Mouse (Mus musculus) embryonic facial prominence, embryonic 14.5 days (tissue): ENCODE measurements at regions not wholly inside any gene's neighbourhood (a gene's known extent, or its start where the extent isn't known, plus 50 kb on each side); places are given as distances from the start of the nearest gene placed in this dataset.

Experiments used
- ATAC-seq: fragments of 200-750 bp; cut with Nextera tagmentation; 2 replicates; pipeline ENCODE4 v1.8.0; 2017; ENCODE audit warnings: low read depth, moderate number of reproducible peaks, moderate TSS enrichment
- DNase-seq: peaks from one replicate; pipeline ENCODE4 v3.0.0-alpha.2; 2015; ENCODE audit warnings: low spot score
- H3K27ac ChIP-seq: fragments of 300-500 bp; sonication (generic); replicated peaks from 2 replicates; pipeline ENCODE4 v1.5.1; 2014; ENCODE audit warnings: low read depth, mild to moderate bottlenecking, low read length, moderate library complexity
- H3K27me3 ChIP-seq: fragments of 300-500 bp; sonication (generic); replicated peaks from 2 replicates; pipeline ENCODE4 v1.6.1; 2014; ENCODE audit warnings: low read length; ENCODE audit not compliant: control insufficient read depth, insufficient read depth
- H3K36me3 ChIP-seq: fragments of 300-500 bp; sonication (generic); 2 replicates; pipeline ENCODE4 v1.6.1; 2014; ENCODE audit warnings: low read length, mixed read lengths; ENCODE audit not compliant: control insufficient read depth, insufficient read depth
- H3K4me1 ChIP-seq: fragments of 300-500 bp; sonication (generic); 2 replicates; pipeline ENCODE4 v1.6.1; 2014; ENCODE audit warnings: antibody characterized with exemption, low read length; ENCODE audit not compliant: control insufficient read depth, insufficient read depth
- H3K4me2 ChIP-seq: fragments of 300-500 bp; sonication (generic); 2 replicates; pipeline ENCODE4 v1.6.1; 2014; ENCODE audit warnings: low read depth, mild to moderate bottlenecking, low read length, moderate library complexity, mixed read lengths
- H3K4me3 ChIP-seq: fragments of 300-500 bp; sonication (generic); 2 replicates; pipeline ENCODE4 v1.5.1; 2014; ENCODE audit warnings: low read depth, mild to moderate bottlenecking, low read length
- H3K9ac ChIP-seq: fragments of 300-500 bp; sonication (generic); 2 replicates; pipeline ENCODE4 v1.6.1; 2014; ENCODE audit warnings: low read depth, mild to moderate bottlenecking, low read length, moderate library complexity, mixed read lengths
- H3K9me3 ChIP-seq: fragments of 300-500 bp; sonication (generic); 2 replicates; pipeline ENCODE4 v1.6.1; 2016; ENCODE audit warnings: low read length; ENCODE audit not compliant: control insufficient read depth
- WGBS: fragments of 180-500 bp; shearing (Covaris S2); extraction: QIAGEN DNeasy Blood & Tissue Kit; methylation state at CpG from one replicate; pipeline ENCODE4 v1.1.7; 2014; 5-methylcytosine and 5-hydroxymethylcytosine counted together

- no peak overlapping the region for H3K4me3 ChIP-seq
- H3K27ac ChIP-seq: no peak overlapping the region; the same call in 1 of the 2 replicates
- ATAC-seq: no peak
- no peaks in the 10 kb centered on the region for H3K9me3 ChIP-seq
- DNase-seq: peak; percentile 29
- no peaks in the 10 kb centered on the region for H3K36me3 ChIP-seq
- WGBS: 56% methylated on average over 8 of the region's 8 CpGs
- no peaks in the 10 kb centered on the region for H3K4me1 ChIP-seq
- no peak overlapping the region for H3K9ac ChIP-seq
- no peak overlapping the region for H3K4me2 ChIP-seq
- H3K27me3 ChIP-seq: no peaks in the 10 kb centered on the region
Measured at GRCm38 (mm10) chr9:88091781-88092527, 235.0 kb upstream of the Nt5e start.

GRCm38 (mm10) chr9:88092561-88092960, 234.4 kb upstream of the Nt5e start:
- WGBS: 67% methylated on average over 4 of the region's 4 CpGs
- no peak overlapping the region for H3K9ac ChIP-seq
- no peaks in the 10 kb centered on the region for H3K4me1 ChIP-seq
- no peaks in the 10 kb centered on the region for H3K36me3 ChIP-seq
- no peak overlapping the region for H3K4me2 ChIP-seq
- H3K9me3 ChIP-seq: no peaks in the 10 kb centered on the region
- DNase-seq: no peak
- H3K27ac ChIP-seq: no peak overlapping the region
- H3K27me3 ChIP-seq: no peaks in the 10 kb centered on the region
- H3K4me3 ChIP-seq: no peak overlapping the region
- ATAC-seq: no peak

DNA sequence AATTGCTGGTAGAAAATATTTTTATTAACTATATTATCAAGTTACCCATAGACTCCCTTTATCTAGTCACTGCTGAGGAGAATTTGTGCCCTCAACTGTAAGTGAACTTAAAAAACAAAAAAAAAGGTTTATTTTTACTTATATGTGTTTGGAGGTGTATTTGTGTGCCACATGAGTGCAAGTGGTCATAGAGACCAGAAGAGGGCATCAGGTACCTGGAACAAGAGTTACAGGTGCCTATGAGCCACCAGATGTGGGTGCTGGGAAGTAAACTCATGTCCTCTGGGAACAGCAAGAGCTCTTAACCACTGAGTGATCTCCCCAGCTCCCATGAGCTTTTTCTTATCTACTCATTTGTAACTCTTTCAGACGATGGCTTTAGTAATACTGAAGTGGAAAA, 213.9 kb upstream of the Nt5e start:
- Histone ChIP-seq H3K4me1 (no peaks in the 10 kb centered on the region), H3K4me2 (no peak overlapping the region), H3K36me3 (no peaks in the 10 kb centered on the region), H3K9me3 (no peaks in the 10 kb centered on the region), H3K4me3 (no peak overlapping the region), H3K27me3 (no peaks in the 10 kb centered on the region), H3K27ac (no peak overlapping the region), H3K9ac (no peak overlapping the region)
- ATAC-seq (no peak), DNase-seq (no peak)
- 33% methylated on average over 1 of the region's 1 CpGs for WGBS

DNA sequence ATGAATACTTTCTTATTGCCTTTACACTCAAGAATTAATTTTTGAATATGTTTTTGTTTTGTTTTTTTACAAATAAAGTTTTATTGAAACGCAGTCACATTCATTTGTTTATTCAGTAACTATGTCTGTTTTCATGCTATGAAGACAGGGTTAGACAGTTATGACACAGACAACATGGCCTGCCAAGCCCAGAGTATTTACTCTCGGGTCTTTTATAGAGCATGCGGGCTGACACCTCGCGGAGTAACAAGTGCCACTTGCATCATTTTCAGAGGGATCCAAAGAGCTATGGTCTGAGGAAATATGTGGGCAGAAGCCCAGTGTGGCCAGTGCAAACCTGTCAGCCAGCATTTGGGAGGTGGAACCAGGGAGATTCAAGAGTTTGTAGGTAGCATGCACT, 206.5 kb upstream of the Nt5e start:
- H3K27ac ChIP-seq: no peak overlapping the region
- H3K4me3 ChIP-seq: no peak overlapping the region
- 90% methylated on average over 5 of the region's 5 CpGs for WGBS
- no peaks in the 10 kb centered on the region for H3K9me3 ChIP-seq
- DNase-seq: no peak
- no peak overlapping the region for H3K9ac ChIP-seq
- H3K4me1 ChIP-seq: peaks cover 5% of the 10 kb centered on the region; the same call in 1 of the 2 replicates
- ATAC-seq: no peak
- H3K27me3 ChIP-seq: no peaks in the 10 kb centered on the region
- H3K36me3 ChIP-seq: no peaks in the 10 kb centered on the region
- H3K4me2 ChIP-seq: no peak overlapping the region

DNA sequence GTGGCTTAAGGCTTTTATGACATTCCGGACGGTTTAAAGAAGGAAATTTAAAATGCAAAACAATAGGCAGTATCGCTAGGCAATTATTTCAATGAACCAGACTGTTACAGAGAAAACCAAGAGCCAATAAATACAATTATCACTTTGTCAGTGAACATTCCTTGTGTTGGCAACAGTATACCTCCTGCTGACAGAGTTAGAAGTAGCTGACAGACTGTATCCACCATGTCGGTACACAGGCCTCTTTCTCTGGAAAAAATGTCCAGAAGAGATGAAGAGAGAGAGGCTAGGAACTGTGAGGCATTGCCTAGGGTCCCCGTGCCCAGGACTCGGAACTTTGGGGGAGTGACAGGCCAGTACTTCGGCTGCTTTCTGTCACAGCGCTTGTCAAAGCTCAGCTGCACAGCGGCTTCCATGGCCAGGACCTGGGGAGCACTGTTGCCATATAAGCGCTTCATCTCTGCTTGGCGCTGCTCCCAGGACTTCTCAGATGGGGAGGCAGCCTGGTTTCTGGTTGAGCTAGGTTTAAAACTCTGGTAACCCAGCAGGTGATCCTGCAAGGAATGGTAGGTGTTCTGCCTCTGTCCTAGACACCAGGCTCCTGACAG, 205.9 kb upstream of the Nt5e start:
- H3K4me2 ChIP-seq: no peak overlapping the region
- no peaks in the 10 kb centered on the region for H3K36me3 ChIP-seq
- H3K27ac ChIP-seq: no peak overlapping the region
- H3K4me3 ChIP-seq: no peak overlapping the region
- H3K9me3 ChIP-seq: no peaks in the 10 kb centered on the region
- no peak overlapping the region for H3K9ac ChIP-seq
- DNase-seq: no peak
- ATAC-seq: no peak
- 74% methylated on average over 11 of the region's 11 CpGs for WGBS
- no peaks in the 10 kb centered on the region for H3K27me3 ChIP-seq
- H3K4me1 ChIP-seq: peaks cover 5% of the 10 kb centered on the region; the same call in 1 of the 2 replicates

DNA sequence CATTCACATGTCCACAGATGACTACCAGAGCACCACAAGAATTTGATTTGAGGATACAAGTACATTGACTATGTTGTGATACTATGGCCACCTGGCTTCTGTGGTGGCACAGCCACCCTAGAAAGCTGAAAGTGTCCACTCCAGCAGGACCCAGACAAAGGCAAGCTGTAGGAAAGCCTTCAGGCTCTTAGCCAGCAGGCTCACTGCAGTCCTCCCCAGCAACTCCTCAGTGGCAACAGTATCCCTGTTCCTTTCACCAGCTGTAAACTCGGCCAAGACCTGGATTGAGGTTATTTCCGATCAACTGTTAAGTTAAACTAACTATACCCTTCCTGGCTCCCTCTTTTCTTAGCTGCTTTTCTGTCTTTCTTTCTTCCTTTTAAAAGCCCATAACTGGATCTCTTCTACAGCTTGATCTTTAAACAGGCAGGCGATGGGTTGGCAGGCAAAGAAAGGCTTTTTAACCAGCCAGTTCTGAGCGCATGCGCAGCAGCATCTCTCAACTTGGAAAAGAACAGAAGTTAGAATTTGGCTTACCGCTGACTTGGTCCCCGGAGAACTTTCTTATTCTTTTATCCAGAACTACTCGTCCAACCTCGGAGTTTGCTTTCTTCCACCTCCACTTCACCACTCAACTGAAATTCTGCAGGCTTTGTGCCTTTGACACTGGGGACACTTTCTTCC, 202.5 kb upstream of the Nt5e start:
- Histone ChIP-seq H3K36me3 (no peaks in the 10 kb centered on the region), H3K4me3 (no peak overlapping the region), H3K27me3 (no peaks in the 10 kb centered on the region), H3K4me1 (peaks cover 5% of the 10 kb centered on the region; the same call in 1 of the 2 replicates), H3K4me2 (0 out of 2 replicates have a peak overlapping the region, but pooled peaks have one; percentile 2), H3K9me3 (no peaks in the 10 kb centered on the region), H3K27ac (peak overlapping the region; percentile 48; the same call in 1 of the 2 replicates), H3K9ac (no peak overlapping the region; the same call in 1 of the 2 replicates)
- DNase-seq: peak; percentile 82
- WGBS: 59% methylated on average over 9 of the region's 9 CpGs
- ATAC-seq: peak; percentile 9; the same call in 1 of the 2 replicates

DNA sequence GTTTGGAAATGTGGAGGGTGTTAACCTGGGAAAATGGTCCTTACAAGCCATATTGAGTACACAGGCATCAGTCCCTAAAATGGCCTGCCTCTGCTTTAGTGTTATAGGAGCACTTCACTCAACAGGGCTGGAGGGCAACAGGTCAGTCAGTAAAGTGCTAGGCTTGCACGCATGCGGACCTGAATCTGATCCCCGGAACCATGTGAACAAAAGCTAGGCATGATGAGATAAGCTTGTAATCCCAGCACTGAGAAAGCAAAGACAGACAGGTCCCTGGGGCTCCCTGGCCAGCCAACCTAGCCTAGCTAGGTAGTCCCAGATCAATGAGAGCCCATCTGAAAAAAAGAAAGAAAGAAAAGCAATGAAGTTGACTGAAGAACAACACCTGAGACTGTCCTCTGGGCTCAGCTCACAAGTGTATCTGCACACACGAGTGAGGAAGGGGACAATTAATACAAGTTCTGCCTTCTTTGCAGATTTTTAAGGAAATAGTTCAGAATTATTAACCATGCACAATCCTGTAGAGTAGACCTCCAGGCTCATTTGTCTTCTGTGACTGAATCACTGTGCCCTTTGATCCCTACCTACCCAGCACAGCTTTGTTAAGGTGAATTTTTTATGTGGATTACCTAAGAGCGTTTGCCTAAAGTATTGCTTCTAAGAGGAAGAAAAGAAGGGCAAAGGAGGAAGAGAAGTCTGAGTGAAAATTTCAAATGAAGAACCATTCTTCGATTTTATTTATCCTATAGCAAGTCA, 163.8 kb upstream of the Nt5e start:
- no peak overlapping the region for H3K27ac ChIP-seq
- no peak overlapping the region for H3K4me3 ChIP-seq
- H3K4me2 ChIP-seq: no peak overlapping the region
- no peaks in the 10 kb centered on the region for H3K9me3 ChIP-seq
- ATAC-seq: no peak
- H3K36me3 ChIP-seq: no peaks in the 10 kb centered on the region
- no peak overlapping the region for H3K9ac ChIP-seq
- no peaks in the 10 kb centered on the region for H3K4me1 ChIP-seq
- WGBS: 69% methylated on average over 6 of the region's 6 CpGs
- H3K27me3 ChIP-seq: no peaks in the 10 kb centered on the region
- no peak for DNase-seq

DNA sequence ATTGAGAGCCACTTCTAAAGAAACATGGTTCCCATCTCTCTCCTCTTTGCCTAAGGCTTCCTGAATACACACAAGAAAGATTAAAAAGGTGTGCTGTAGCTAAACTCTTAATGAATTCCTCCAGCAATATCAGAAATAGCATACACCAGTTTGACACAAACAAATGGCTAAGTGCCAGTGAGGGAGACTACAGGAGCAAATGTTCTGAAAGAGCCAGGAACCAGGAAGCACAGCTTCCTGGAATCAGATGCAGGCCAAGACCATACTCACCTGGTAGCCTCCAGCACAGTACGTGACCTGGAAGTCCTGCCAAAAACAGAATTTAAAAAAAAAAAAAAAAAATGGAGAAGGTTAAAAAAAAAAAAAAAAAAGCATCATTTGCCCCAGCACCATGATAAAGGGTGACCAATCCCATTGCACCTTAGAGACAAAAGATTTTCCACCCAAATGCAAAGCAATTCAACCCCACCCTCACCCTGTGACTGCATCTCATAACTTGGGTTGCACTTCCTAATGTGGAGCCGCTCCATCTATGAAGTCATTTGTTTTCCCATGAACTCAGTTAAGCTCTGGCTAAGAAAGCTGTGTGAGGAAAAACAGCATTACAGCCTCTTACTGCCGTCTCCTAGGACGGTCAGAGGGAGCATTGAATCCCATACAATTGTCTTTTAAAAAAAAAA, 149.3 kb upstream of the Nt5e start:
- 38% methylated on average over 4 of the region's 4 CpGs for WGBS
- peak; percentile 78; the same call in 1 of the 2 replicates for ATAC-seq

More for the DNA sequence above, 149.3 kb upstream of the Nt5e start:
- Histone ChIP-seq H3K4me2 (no peak overlapping the region), H3K27me3 (no peaks in the 10 kb centered on the region), H3K4me1 (0 out of 2 replicates have a peak, but pooled peaks cover 5% of the 10 kb centered on the region), H3K9ac (no peak overlapping the region), H3K9me3 (no peaks in the 10 kb centered on the region), H3K27ac (no peak overlapping the region), H3K4me3 (no peak overlapping the region), H3K36me3 (no peaks in the 10 kb centered on the region)
- DNase-seq: peak; percentile 86
